Mouse (Mus musculus) CD4-positive naive resting alpha-beta T cell, adult 57 days (primary cell): Measurements from ENCODE around the gene Fbxw11. TPM values are rescaled to one million over a fixed set of nuclear protein-coding genes. Genes with fewer than 3 reads are reported as not detected.

Source experiments
- total RNA-seq: library from RNA; stranded (reverse); gene quantifications from one replicate; pipeline ENCODE4 v1.2.4, GENCODE M21; 2023

Gene Fbxw11
- total RNA-seq = 48.0 TPM

GRCm38 (mm10) chr11:32642249-32642876, at the start of gene Fbxw11:
Fbxw11 (plus strand) TSS chr11:32642724.

Other genes starting within 250 kb of the Fbxw11 start
- 4.3 TPM for gene Ubtd2, start 187.4 kb upstream of the Fbxw11 start, total RNA-seq
- gene Efcab9, start 110.6 kb upstream of the Fbxw11 start, total RNA-seq = 2.5 TPM
- gene Stk10, start 109.4 kb upstream of the Fbxw11 start, total RNA-seq = 276 TPM
- not detected for gene Smim23, start 181.9 kb downstream of the Fbxw11 start, total RNA-seq